Mouse (Mus musculus): Measurements from ENCODE around the gene Tjp2.

DNA sequence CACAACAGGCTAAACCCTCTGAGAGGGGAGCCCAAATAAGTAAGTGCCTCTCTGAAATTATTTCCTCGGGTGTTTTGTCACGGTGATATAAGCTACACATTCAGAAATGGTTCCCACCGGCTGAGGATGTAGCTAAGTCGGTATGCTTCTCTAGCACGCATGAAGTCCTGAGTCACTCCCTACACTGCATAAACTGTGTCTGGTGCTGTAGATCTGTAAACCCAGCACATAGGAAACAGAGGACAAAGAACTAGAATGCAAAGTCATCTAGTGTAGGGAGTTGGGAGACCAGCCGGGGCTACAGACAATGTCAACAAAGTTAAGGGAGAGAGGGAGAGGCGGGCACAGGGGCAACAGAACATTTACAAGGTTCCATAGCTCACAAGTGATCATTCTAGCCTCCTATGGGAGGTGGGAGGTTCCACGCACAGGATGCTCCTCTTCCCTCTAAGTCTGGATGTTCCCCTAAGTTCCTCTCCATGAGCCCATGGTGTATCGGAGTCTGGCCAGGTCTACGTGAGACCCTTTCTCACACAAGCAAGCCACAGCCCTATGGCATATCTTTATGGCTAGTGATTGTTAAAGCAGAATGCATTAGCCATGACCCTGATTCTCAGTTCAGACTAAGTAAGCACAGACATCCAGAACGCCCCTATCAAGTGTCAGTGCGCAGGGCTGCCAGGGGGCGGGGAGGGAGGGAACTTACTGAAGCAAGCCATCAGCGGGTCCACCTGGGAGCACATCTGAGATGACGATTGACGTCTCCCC lies 90.5 kb downstream of the Tjp2 start:
- no peak for TF ChIP-seq GATA1 (IDR thresholded peaks at IDR 0.05; ENCODE audit: borderline replicate concordance, low read length)
- no peak for TF ChIP-seq FLI1 (IDR thresholded peaks at IDR 0.05; ENCODE audit: low read length)
